Mouse (Mus musculus) subcutaneous adipose tissue, adult 2 months (tissue): ENCODE measurements around the gene Trim41. TPM values are rescaled to one million over a fixed set of nuclear protein-coding genes. Genes with fewer than 3 reads are reported as not detected.

ENCODE experiments used
- polyA plus RNA-seq: library from polyadenylated mRNA; depleted of rRNA; stranded (reverse); fragments of >200 nt; gene quantifications from 2 replicates; pipeline ENCODE4 v1.2.3, GENCODE M21; 2012; ENCODE audit warnings: low replicate concordance; rRNA removed

Trim41 gene
- 28.6 and 34.7 TPM in 2 replicates for polyA plus RNA-seq

GRCm38 (mm10) chr11:48816800-48817665 is at the start of gene Trim41:
Trim41 (minus strand) TSS chr11:48817353.

GRCm38 (mm10) chr11:48825979-48826751 is 9.0 kb upstream of the Trim41 start, which contains the start of the genes Trim7 and Gm12184:
Trim7 (plus strand) TSS chr11:48826140.
Gm12184 (minus strand) TSS chr11:48826655.

GRCm38 (mm10) chr11:48799921-48800701 is 17.0 kb downstream of the Trim41 start, which contains the start of gene Rack1:
Rack1 (plus strand) TSS chr11:48800332.

Other genes starting within 250 kb of the Trim41 start
- 1,227 and 3,358 TPM in 2 replicates for gene Rack1, start 17.0 kb downstream of the Trim41 start, polyA plus RNA-seq
- gene Trim7, start 8.8 kb upstream of the Trim41 start, polyA plus RNA-seq = 1.7 and 4.2 TPM in 2 replicates
- 11.8 and 14.5 TPM in 2 replicates for gene Gm12184, start 9.3 kb upstream of the Trim41 start, polyA plus RNA-seq
- 16.5 and 34.6 TPM in 2 replicates for gene Irgm1, start 54.3 kb upstream of the Trim41 start, polyA plus RNA-seq
- 1.1 and 1.4 TPM in 2 replicates for gene Gm5431, start 84.9 kb upstream of the Trim41 start, polyA plus RNA-seq
- 21.9 and 22.1 TPM in 2 replicates for gene Psme2b, start 128.8 kb upstream of the Trim41 start, polyA plus RNA-seq
- 0.31 and 0.32 TPM in 2 replicates for gene Olfr56, start 161.5 kb upstream of the Trim41 start, polyA plus RNA-seq
- gene 9930111J21Rik1, start 162.0 kb upstream of the Trim41 start, polyA plus RNA-seq = 5.1 and 5.3 TPM in 2 replicates
- gene Gm12185, start 174.9 kb upstream of the Trim41 start, polyA plus RNA-seq = 0.32 and 0.35 TPM in 2 replicates
- 5.1 and 6.2 TPM in 2 replicates for gene Tgtp1, start 176.8 kb upstream of the Trim41 start, polyA plus RNA-seq
- 3.5 and 4.5 TPM in 2 replicates for gene 9930111J21Rik2, start 233.9 kb upstream of the Trim41 start, polyA plus RNA-seq
- 17.0 and 27.2 TPM in 2 replicates for gene Tgtp2, start 246.9 kb upstream of the Trim41 start, polyA plus RNA-seq